Mouse (Mus musculus) intestine, embryonic 16.5 days (tissue): ENCODE measurements around the gene Rhod. TPM values are rescaled to one million over a fixed set of nuclear protein-coding genes. Genes with fewer than 3 reads are reported as not detected.

Source experiments
- ATAC-seq: fragments of 200-750 bp; cut with Nextera tagmentation; 2 replicates; pipeline ENCODE4 v1.8.0; 2017; ENCODE audit warnings: moderate TSS enrichment, moderate library complexity
- H3K27ac ChIP-seq: fragments of 300-500 bp; sonication (generic); 2 replicates; pipeline ENCODE4 v1.5.1; 2014; ENCODE audit warnings: mild to moderate bottlenecking, low read length
- H3K27me3 ChIP-seq: fragments of 300-500 bp; sonication (generic); replicated peaks from 2 replicates; pipeline ENCODE4 v1.6.1; 2014; ENCODE audit warnings: low read length, control low read depth, mixed read lengths; ENCODE audit not compliant: control insufficient read depth, insufficient read depth
- H3K36me3 ChIP-seq: fragments of 300-500 bp; sonication (generic); 2 replicates; pipeline ENCODE4 v1.6.1; 2014; ENCODE audit warnings: low read length, control low read depth; ENCODE audit not compliant: control insufficient read depth, insufficient read depth
- H3K4me1 ChIP-seq: fragments of 300-500 bp; sonication (generic); 2 replicates; pipeline ENCODE4 v1.6.1; 2014; ENCODE audit warnings: low read length, control low read depth, mixed read lengths; ENCODE audit not compliant: control insufficient read depth, insufficient read depth
- H3K4me2 ChIP-seq: fragments of 300-500 bp; sonication (generic); 2 replicates; pipeline ENCODE4 v1.6.1; 2014; ENCODE audit warnings: low read depth, low read length, control low read depth
- H3K4me3 ChIP-seq: fragments of 300-500 bp; sonication (generic); 2 replicates; pipeline ENCODE4 v1.5.1; 2014; ENCODE audit warnings: mild to moderate bottlenecking, low read length
- H3K9ac ChIP-seq: fragments of 300-500 bp; sonication (generic); 2 replicates; pipeline ENCODE4 v1.6.1; 2014; ENCODE audit warnings: low read depth, low read length
- H3K9me3 ChIP-seq: fragments of 300-500 bp; sonication (generic); 2 replicates; pipeline ENCODE4 v1.6.1; 2016; ENCODE audit warnings: low read length, control low read depth; ENCODE audit not compliant: control insufficient read depth
- WGBS: fragments of 180-500 bp; shearing (Covaris S2); extraction: QIAGEN DNeasy Blood & Tissue Kit; methylation state at CpG from one replicate; pipeline ENCODE4 v1.1.7; 2014; 5-methylcytosine and 5-hydroxymethylcytosine counted together
- polyA plus RNA-seq: library from polyadenylated mRNA; unstranded; fragments of >200 nt; fragmentation: Nextera tagmentation; extraction: Ambion mirVana; gene quantifications from 2 replicates; pipeline ENCODE4 v1.2.1, GENCODE M21; 2015

Rhod gene
- polyA plus RNA-seq, 1 experiment from 2014 or later = 28.2 TPM

DNA sequence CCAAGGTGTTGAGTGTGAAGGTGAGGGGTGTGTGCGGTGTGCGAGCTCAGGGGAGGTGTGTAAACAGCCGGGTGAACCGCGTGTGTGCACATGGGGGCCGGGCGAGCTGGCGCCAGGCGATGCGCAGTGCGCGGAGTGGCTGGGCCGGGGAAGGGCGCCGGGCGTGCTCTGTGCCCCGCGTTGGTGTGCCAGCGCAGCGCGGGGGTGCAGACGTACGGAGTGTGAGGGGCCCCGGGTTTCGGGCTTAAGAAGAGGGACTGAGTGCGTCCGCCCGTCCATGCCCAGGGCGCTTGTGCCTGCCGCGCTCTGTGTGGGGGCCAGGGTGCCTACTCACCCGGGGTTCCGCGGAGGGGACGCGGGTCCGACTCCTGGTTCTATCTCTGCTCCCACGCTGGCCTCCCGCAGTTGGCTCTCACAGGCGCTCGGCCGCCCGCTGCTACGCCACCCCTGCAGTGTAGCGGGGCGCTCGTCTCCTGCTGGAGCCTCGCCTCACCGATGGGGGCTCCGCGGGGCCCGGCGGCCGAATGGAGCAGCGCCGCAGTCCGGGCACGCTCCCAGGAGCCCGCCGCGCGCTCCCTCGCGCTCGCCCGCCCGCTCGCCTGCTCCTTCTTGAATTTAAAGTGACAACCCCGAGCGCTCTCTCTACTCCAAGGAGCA lies 37.5 kb upstream of the Rhod start:
- peak; percentile 58 for ATAC-seq
- H3K4me1 ChIP-seq = peaks cover 11% of the 10 kb centered on the region
- peaks cover 26% of the 10 kb centered on the region for H3K27me3 ChIP-seq
- peak overlapping the region; percentile 98 for H3K4me2 ChIP-seq
- H3K36me3 ChIP-seq = no peaks in the 10 kb centered on the region
- no peak overlapping the region for H3K27ac ChIP-seq
- H3K4me3 ChIP-seq = peak overlapping the region; percentile 56
- no peaks in the 10 kb centered on the region for H3K9me3 ChIP-seq
- under 1% methylated on average over 70 of the region's 70 CpGs for WGBS
- peak overlapping the region; percentile 66 for H3K9ac ChIP-seq

GRCm38 (mm10) chr19:4475224-4475925 lies 36.1 kb upstream of the Rhod start:
- no peaks in the 10 kb centered on the region for H3K9me3 ChIP-seq
- no peak overlapping the region for H3K4me3 ChIP-seq
- ATAC-seq = no peak
- no peak overlapping the region for H3K9ac ChIP-seq
- no peaks in the 10 kb centered on the region for H3K36me3 ChIP-seq
- H3K27ac ChIP-seq = no peak overlapping the region
- H3K27me3 ChIP-seq = peaks cover 26% of the 10 kb centered on the region
- peaks cover 11% of the 10 kb centered on the region for H3K4me1 ChIP-seq
- 80% methylated on average over 11 of the region's 11 CpGs for WGBS
- H3K4me2 ChIP-seq = no peak overlapping the region

GRCm38 (mm10) chr19:4474739-4475138 lies 35.5 kb upstream of the Rhod start:
- peaks cover 26% of the 10 kb centered on the region for H3K27me3 ChIP-seq
- H3K4me3 ChIP-seq = no peak overlapping the region
- no peak overlapping the region for H3K4me2 ChIP-seq
- WGBS = 53% methylated on average over 3 of the region's 3 CpGs
- no peak for ATAC-seq
- H3K27ac ChIP-seq = no peak overlapping the region
- H3K9me3 ChIP-seq = no peaks in the 10 kb centered on the region
- no peaks in the 10 kb centered on the region for H3K36me3 ChIP-seq
- peaks cover 11% of the 10 kb centered on the region for H3K4me1 ChIP-seq
- no peak overlapping the region for H3K9ac ChIP-seq

DNA sequence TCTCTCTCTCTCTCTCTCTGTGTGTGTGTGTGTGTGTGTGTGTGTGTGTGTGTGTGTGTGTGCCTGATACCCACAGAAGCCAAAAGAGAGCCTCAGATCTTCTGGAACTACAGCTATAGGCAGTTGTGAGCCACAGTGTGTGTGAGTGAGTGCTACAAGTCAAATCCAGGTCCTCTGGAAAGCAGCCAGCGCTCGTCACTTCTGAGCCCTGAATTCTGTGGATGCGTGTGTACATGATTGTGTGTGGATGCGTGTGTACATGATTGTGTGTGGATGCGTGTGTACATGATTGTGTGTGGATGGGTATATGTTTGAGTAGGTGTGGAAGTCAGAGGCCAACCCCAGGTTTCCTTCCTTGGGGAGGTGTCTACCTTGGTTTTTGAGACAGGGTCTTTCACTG lies 34.3 kb upstream of the Rhod start:
- Histone ChIP-seq H3K9me3 (no peaks in the 10 kb centered on the region), H3K4me2 (no peak overlapping the region), H3K27ac (no peak overlapping the region), H3K4me1 (peaks cover 11% of the 10 kb centered on the region), H3K9ac (no peak overlapping the region), H3K4me3 (no peak overlapping the region), H3K36me3 (no peaks in the 10 kb centered on the region), H3K27me3 (peaks cover 26% of the 10 kb centered on the region)
- WGBS = 88% methylated on average over 5 of the region's 5 CpGs
- ATAC-seq = no peak

DNA sequence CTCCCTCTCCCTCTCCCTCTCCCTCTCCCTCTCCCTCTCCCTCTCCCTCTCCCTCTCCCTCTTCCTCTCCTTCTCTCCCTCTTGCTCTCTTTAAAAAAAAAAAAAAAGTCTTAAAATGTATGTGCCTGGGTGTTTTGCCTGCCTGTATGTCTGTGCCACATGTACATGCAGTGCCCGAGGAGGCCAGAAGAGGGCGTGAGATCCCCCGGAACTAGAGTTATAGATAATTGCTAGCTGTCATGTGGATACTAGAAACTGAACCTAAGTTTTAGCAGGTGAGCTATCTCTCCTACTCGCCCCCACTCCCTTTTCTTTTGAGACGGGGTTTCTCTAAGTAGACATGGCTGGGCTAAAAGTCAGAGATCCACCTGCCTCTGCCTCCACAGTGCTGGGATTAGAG lies 29.1 kb upstream of the Rhod start:
- H3K27ac ChIP-seq = no peak overlapping the region
- H3K36me3 ChIP-seq = no peaks in the 10 kb centered on the region
- H3K4me3 ChIP-seq = no peak overlapping the region
- no peak overlapping the region for H3K4me2 ChIP-seq
- ATAC-seq = no peak
- WGBS = 35% methylated on average over 5 of the region's 5 CpGs
- no peak overlapping the region for H3K9ac ChIP-seq
- H3K27me3 ChIP-seq = no peaks in the 10 kb centered on the region; the same call in 1 of the 2 replicates
- no peaks in the 10 kb centered on the region for H3K9me3 ChIP-seq
- H3K4me1 ChIP-seq = no peaks in the 10 kb centered on the region

DNA sequence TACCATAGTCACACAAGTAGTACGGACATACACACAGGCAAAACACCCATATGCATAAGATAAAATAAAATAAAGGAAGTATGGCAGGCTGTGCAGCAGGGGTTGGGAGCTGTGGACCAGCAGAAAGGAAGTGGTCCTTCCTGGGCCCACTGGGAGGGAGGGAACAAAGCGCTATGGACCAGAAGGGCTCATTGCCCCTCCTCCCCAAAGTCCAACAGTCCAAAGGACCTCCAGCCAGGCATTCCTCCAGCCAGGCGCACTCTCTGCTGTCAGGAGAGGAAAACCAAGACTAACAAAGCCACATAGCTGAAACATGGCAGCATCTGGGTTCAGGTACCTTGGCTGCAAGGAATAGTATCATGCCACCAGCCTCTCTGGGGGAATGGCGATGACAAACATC lies 25.4 kb upstream of the Rhod start:
- Histone ChIP-seq H3K27ac (no peak overlapping the region), H3K4me3 (no peak overlapping the region), H3K9ac (no peak overlapping the region), H3K9me3 (no peaks in the 10 kb centered on the region), H3K4me2 (no peak overlapping the region), H3K4me1 (no peaks in the 10 kb centered on the region), H3K27me3 (no peaks in the 10 kb centered on the region; the same call in 1 of the 2 replicates), H3K36me3 (no peaks in the 10 kb centered on the region)
- ATAC-seq = no peak
- 76% methylated on average over 4 of the region's 4 CpGs for WGBS

GRCm38 (mm10) chr19:4461981-4462380 lies 22.7 kb upstream of the Rhod start:
- Histone ChIP-seq H3K4me2 (no peak overlapping the region), H3K4me3 (no peak overlapping the region), H3K36me3 (no peaks in the 10 kb centered on the region), H3K4me1 (no peaks in the 10 kb centered on the region), H3K27me3 (no peaks in the 10 kb centered on the region; the same call in 1 of the 2 replicates), H3K27ac (no peak overlapping the region), H3K9me3 (no peaks in the 10 kb centered on the region), H3K9ac (no peak overlapping the region)
- WGBS = 87% methylated on average over 8 of the region's 8 CpGs
- no peak for ATAC-seq

GRCm38 (mm10) chr19:4456227-4456626 lies 17.0 kb upstream of the Rhod start:
- WGBS = 14% methylated on average over 11 of the region's 11 CpGs
- no peak overlapping the region for H3K9ac ChIP-seq

DNA sequence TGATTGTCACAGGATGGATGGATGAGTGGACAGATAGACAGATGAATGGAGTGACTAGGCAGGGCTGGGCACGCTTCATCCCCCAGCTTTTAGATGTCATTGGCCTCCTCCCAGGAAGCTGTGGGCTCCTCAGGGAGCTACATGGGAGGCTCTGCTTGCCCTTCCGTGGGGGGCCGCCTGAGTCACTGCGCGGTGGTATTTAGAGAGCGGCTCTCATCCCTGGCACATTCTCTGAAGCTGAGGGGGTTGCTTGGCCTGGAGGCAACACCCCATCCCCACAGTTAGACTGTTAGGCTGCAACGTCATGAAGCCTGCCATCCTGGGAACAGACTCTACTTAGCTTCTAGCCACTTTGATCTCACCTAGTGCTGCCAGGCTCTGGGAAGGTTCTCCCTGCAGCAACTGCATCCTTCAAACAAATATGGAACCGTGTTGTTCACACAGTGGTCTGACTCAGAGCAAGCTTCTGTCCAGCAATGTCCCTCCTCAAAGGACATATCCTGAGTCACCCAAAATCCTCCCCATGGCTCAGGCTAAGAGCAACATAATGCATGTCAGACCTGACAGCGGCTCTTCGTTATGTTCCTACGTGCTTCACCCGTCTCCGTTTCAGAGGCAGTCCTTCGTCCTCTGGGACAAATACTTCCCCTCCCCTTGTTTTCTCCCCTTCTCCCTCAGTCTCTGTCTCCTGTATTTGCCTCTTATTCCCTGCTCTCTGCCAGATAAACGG lies 16.0 kb upstream of the Rhod start:
- Histone ChIP-seq H3K9ac (no peak overlapping the region), H3K4me2 (no peak overlapping the region), H3K9me3 (no peaks in the 10 kb centered on the region), H3K36me3 (no peaks in the 10 kb centered on the region), H3K4me1 (no peaks in the 10 kb centered on the region), H3K27me3 (no peaks in the 10 kb centered on the region), H3K27ac (no peak overlapping the region), H3K4me3 (no peak overlapping the region)
- 83% methylated on average over 15 of the region's 15 CpGs for WGBS
- ATAC-seq = no peak

More at GRCm38 (mm10) chr19:4456227-4456626, 17.0 kb upstream of the Rhod start:
- Histone ChIP-seq H3K4me1 (no peaks in the 10 kb centered on the region), H3K36me3 (no peaks in the 10 kb centered on the region), H3K4me2 (no peak overlapping the region), H3K27ac (no peak overlapping the region), H3K4me3 (no peak overlapping the region), H3K27me3 (no peaks in the 10 kb centered on the region), H3K9me3 (no peaks in the 10 kb centered on the region)
- ATAC-seq = no peak
